Mouse (Mus musculus) heart, embryonic 12.5 days (tissue): ENCODE results near the gene Dpy19l1. TPM values are rescaled to one million over a fixed set of nuclear protein-coding genes. Genes with fewer than 3 reads are reported as not detected.

Experiments used
- ATAC-seq: fragments of 200-750 bp; cut with Nextera tagmentation; 2 replicates; pipeline ENCODE4 v1.8.0; 2017; ENCODE audit warnings: moderate TSS enrichment, moderate library complexity; ENCODE audit not compliant: insufficient number of reproducible peaks, low FRiP score
- H3K27ac ChIP-seq: fragments of 300-500 bp; sonication (generic); 2 replicates; pipeline ENCODE4 v1.5.1; 2016; ENCODE audit warnings: mild to moderate bottlenecking, moderate library complexity; ENCODE audit not compliant: poor library complexity, severe bottlenecking
- H3K27me3 ChIP-seq: fragments of 300-500 bp; sonication (generic); replicated peaks from 2 replicates; pipeline ENCODE4 v1.6.1; 2016; ENCODE audit warnings: mild to moderate bottlenecking, moderate library complexity
- H3K36me3 ChIP-seq: fragments of 300-500 bp; sonication (generic); 2 replicates; pipeline ENCODE4 v1.6.1; 2016; ENCODE audit warnings: mild to moderate bottlenecking, moderate library complexity
- H3K4me1 ChIP-seq: fragments of 300-500 bp; sonication (generic); replicated peaks from 2 replicates; pipeline ENCODE4 v1.6.1; 2016; ENCODE audit warnings: mild to moderate bottlenecking
- H3K4me2 ChIP-seq: fragments of 300-500 bp; sonication (generic); 2 replicates; pipeline ENCODE4 v1.6.1; 2016; ENCODE audit warnings: mild to moderate bottlenecking, moderate library complexity
- H3K4me3 ChIP-seq: fragments of 300-500 bp; sonication (generic); 2 replicates; pipeline ENCODE4 v1.5.1; 2016; ENCODE audit warnings: mild to moderate bottlenecking
- H3K9ac ChIP-seq: fragments of 300-500 bp; sonication (generic); 2 replicates; pipeline ENCODE4 v1.6.1; 2016; ENCODE audit warnings: mild to moderate bottlenecking, moderate library complexity
- H3K9me3 ChIP-seq: fragments of 300-500 bp; sonication (generic); replicated peaks from 2 replicates; pipeline ENCODE4 v1.6.1; 2016; ENCODE audit warnings: mild to moderate bottlenecking, moderate library complexity
- WGBS: fragments of 180-500 bp; shearing (Covaris S2); methylation state at CpG from one replicate; pipeline ENCODE4 v1.1.7; 2016; 5-methylcytosine and 5-hydroxymethylcytosine counted together
- polyA plus RNA-seq: library from polyadenylated mRNA; unstranded; fragments of >200 nt; fragmentation: Nextera tagmentation; extraction: Ambion mirVana; gene quantifications from 2 replicates; pipeline ENCODE4 v1.2.1, GENCODE M21; 2016

Gene Dpy19l1
- polyA plus RNA-seq, 1 experiment from 2014 or later = 15.8 TPM

- no peaks in the 10 kb centered on the region for H3K36me3 ChIP-seq
- peaks cover 13% of the 10 kb centered on the region for H3K4me1 ChIP-seq
- no peak overlapping the region for H3K4me2 ChIP-seq
- no peaks in the 10 kb centered on the region for H3K9me3 ChIP-seq
- no peak overlapping the region for H3K27ac ChIP-seq
- H3K4me3 ChIP-seq = no peak overlapping the region
- no peak overlapping the region for H3K9ac ChIP-seq
- no peak for ATAC-seq
- WGBS = 71% methylated on average over 2 of the region's 2 CpGs
- no peaks in the 10 kb centered on the region for H3K27me3 ChIP-seq
These were observed 1.4 kb upstream of the Dpy19l1 start for GRCm38 (mm10) chr9:24504381-24504780.

- Histone ChIP-seq H3K9me3 (no peaks in the 10 kb centered on the region), H3K27me3 (no peaks in the 10 kb centered on the region), H3K9ac (peak overlapping the region; percentile 83; the same call in 1 of the 2 replicates), H3K4me1 (peaks cover 13% of the 10 kb centered on the region), H3K4me2 (peak overlapping the region; percentile 77), H3K36me3 (no peaks in the 10 kb centered on the region), H3K27ac (peak overlapping the region; percentile 93; the same call in 1 of the 2 replicates), H3K4me3 (peak overlapping the region; percentile 90)
- 14% methylated on average over 5 of the region's 5 CpGs for WGBS
- no peak for ATAC-seq
These were observed 899 bp upstream of the Dpy19l1 start for GRCm38 (mm10) chr9:24503858-24504219.

GRCm38 (mm10) chr9:24502571-24503004 is 352 bp downstream of the Dpy19l1 start:
- Histone ChIP-seq H3K9me3 (no peaks in the 10 kb centered on the region), H3K4me3 (peak overlapping the region; percentile 90), H3K27ac (peak overlapping the region; percentile 93), H3K9ac (peak overlapping the region; percentile 83), H3K4me1 (peaks cover 13% of the 10 kb centered on the region), H3K4me2 (peak overlapping the region; percentile 77), H3K36me3 (no peaks in the 10 kb centered on the region), H3K27me3 (no peaks in the 10 kb centered on the region)
- peak; percentile 85 for ATAC-seq
- WGBS = under 1% methylated on average over 32 of the region's 48 CpGs

- H3K27me3 ChIP-seq = no peaks in the 10 kb centered on the region
- peak overlapping the region; percentile 83; the same call in 1 of the 2 replicates for H3K9ac ChIP-seq
- H3K27ac ChIP-seq = no peak overlapping the region
- H3K4me2 ChIP-seq = peak overlapping the region; percentile 77
- H3K4me1 ChIP-seq = peaks cover 17% of the 10 kb centered on the region
- ATAC-seq = no peak
- no peaks in the 10 kb centered on the region for H3K36me3 ChIP-seq
- peak overlapping the region; percentile 90 for H3K4me3 ChIP-seq
- 38% methylated on average over 2 of the region's 2 CpGs for WGBS
- H3K9me3 ChIP-seq = no peaks in the 10 kb centered on the region
These were observed 1.3 kb downstream of the Dpy19l1 start for GRCm38 (mm10) chr9:24501618-24502017.

- H3K27ac ChIP-seq = no peak overlapping the region
- H3K27me3 ChIP-seq = no peaks in the 10 kb centered on the region
- no peaks in the 10 kb centered on the region for H3K9me3 ChIP-seq
- WGBS = 87% methylated on average over 2 of the region's 2 CpGs
- no peak for ATAC-seq
- no peaks in the 10 kb centered on the region for H3K36me3 ChIP-seq
- peaks cover 15% of the 10 kb centered on the region for H3K4me1 ChIP-seq
- H3K4me3 ChIP-seq = no peak overlapping the region
- no peak overlapping the region for H3K4me2 ChIP-seq
- no peak overlapping the region for H3K9ac ChIP-seq
These were observed 6.7 kb downstream of the Dpy19l1 start for GRCm38 (mm10) chr9:24496226-24496625.

- no peak for ATAC-seq
- WGBS = 77% methylated on average over 5 of the region's 5 CpGs
- Histone ChIP-seq H3K36me3 (no peaks in the 10 kb centered on the region), H3K27me3 (no peaks in the 10 kb centered on the region), H3K4me1 (peaks cover 15% of the 10 kb centered on the region; the same call in 1 of the 2 replicates), H3K9me3 (no peaks in the 10 kb centered on the region), H3K9ac (no peak overlapping the region), H3K27ac (no peak overlapping the region), H3K4me2 (no peak overlapping the region), H3K4me3 (no peak overlapping the region)
These were observed 12.4 kb downstream of the Dpy19l1 start for GRCm38 (mm10) chr9:24490516-24490915.

- no peaks in the 10 kb centered on the region for H3K9me3 ChIP-seq
- H3K27me3 ChIP-seq = no peaks in the 10 kb centered on the region
- no peak overlapping the region for H3K4me2 ChIP-seq
- no peak overlapping the region for H3K4me3 ChIP-seq
- H3K4me1 ChIP-seq = peaks cover 14% of the 10 kb centered on the region
- 80% methylated on average over 6 of the region's 6 CpGs for WGBS
- H3K27ac ChIP-seq = no peak overlapping the region
- H3K9ac ChIP-seq = no peak overlapping the region
- ATAC-seq = no peak
- no peaks in the 10 kb centered on the region for H3K36me3 ChIP-seq
These were observed 14.4 kb downstream of the Dpy19l1 start for GRCm38 (mm10) chr9:24488425-24489104.

GRCm38 (mm10) chr9:24482375-24482774 is 20.6 kb downstream of the Dpy19l1 start:
- no peaks in the 10 kb centered on the region for H3K27me3 ChIP-seq
- no peaks in the 10 kb centered on the region for H3K9me3 ChIP-seq
- WGBS = 70% methylated on average over 5 of the region's 5 CpGs
- H3K36me3 ChIP-seq = peaks cover 17% of the 10 kb centered on the region; the same call in 1 of the 2 replicates
- H3K4me1 ChIP-seq = peaks cover 12% of the 10 kb centered on the region
- H3K9ac ChIP-seq = no peak overlapping the region
- H3K4me2 ChIP-seq = no peak overlapping the region
- no peak for ATAC-seq
- H3K4me3 ChIP-seq = no peak overlapping the region
- no peak overlapping the region for H3K27ac ChIP-seq

- Histone ChIP-seq H3K9ac (no peak overlapping the region), H3K27ac (no peak overlapping the region), H3K9me3 (no peaks in the 10 kb centered on the region), H3K27me3 (no peaks in the 10 kb centered on the region), H3K4me2 (no peak overlapping the region), H3K4me3 (no peak overlapping the region), H3K36me3 (peaks cover 25% of the 10 kb centered on the region), H3K4me1 (peaks cover 8% of the 10 kb centered on the region; the same call in 1 of the 2 replicates)
- no peak for ATAC-seq
- WGBS = 96% methylated on average over 2 of the region's 2 CpGs
These were observed 25.7 kb downstream of the Dpy19l1 start for GRCm38 (mm10) chr9:24477251-24477650.

- no peak for ATAC-seq
- H3K4me2 ChIP-seq = no peak overlapping the region
- no peak overlapping the region for H3K27ac ChIP-seq
- H3K27me3 ChIP-seq = no peaks in the 10 kb centered on the region
- no peaks in the 10 kb centered on the region for H3K9me3 ChIP-seq
- 65% methylated on average over 7 of the region's 7 CpGs for WGBS
- H3K4me3 ChIP-seq = no peak overlapping the region
- peaks cover 15% of the 10 kb centered on the region for H3K36me3 ChIP-seq
- H3K4me1 ChIP-seq = peaks cover 6% of the 10 kb centered on the region; the same call in 1 of the 2 replicates
- no peak overlapping the region for H3K9ac ChIP-seq
These were observed 29.1 kb downstream of the Dpy19l1 start for GRCm38 (mm10) chr9:24473824-24474223.

GRCm38 (mm10) chr9:24472514-24472913 is 30.4 kb downstream of the Dpy19l1 start:
- H3K4me1 ChIP-seq = 0 out of 2 replicates have a peak, but pooled peaks cover 6% of the 10 kb centered on the region
- no peaks in the 10 kb centered on the region for H3K27me3 ChIP-seq
- H3K9ac ChIP-seq = no peak overlapping the region
- H3K4me2 ChIP-seq = no peak overlapping the region
- no peak overlapping the region for H3K4me3 ChIP-seq
- no peak for ATAC-seq
- H3K9me3 ChIP-seq = no peaks in the 10 kb centered on the region
- 73% methylated on average over 3 of the region's 3 CpGs for WGBS
- H3K27ac ChIP-seq = no peak overlapping the region
- peaks cover 8% of the 10 kb centered on the region for H3K36me3 ChIP-seq
